Mouse (Mus musculus) kidney, postnatal 36 days (tissue): ENCODE results near the gene Hist1h2bq.
"Not testable (repeated sequence)": the region's sequence is repeated elsewhere in the genome, so short reads cannot be mapped to it uniquely, and the experiment has no call there.

Experiments
- DNase-seq, 2 experiments: peaks; one replicate each; pipeline ENCODE4 v3.0.0; 2021 to 2022; ENCODE audit warnings: mixed read lengths in 2 of 2

The Hist1h2bq gene

DNA sequence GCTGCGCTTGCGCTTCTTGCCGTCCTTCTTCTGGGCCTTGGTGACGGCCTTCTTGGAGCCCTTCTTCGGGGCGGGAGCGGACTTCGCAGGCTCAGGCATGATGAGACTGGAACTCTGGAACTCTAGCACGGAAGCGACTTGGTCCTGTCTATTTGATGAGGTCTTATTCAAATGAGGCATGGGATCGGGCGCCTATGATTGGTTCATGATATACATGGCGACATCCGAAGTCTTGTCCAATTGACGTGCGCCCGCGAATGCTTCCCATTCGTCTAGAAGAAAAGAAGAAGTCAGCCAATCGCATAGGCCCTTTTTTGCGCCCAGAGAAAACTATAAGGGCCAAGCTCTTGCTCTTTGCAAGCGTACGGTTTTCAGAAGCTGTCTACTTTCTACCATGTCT lies at the start of gene Hist1h2bq, which contains the start of gene Hist1h2ao:
Hist1h2bq (minus strand) TSS at position 125 of the 400 bp plus-strand sequence.
Hist1h2ao (plus strand) TSS at position 393 of the 400 bp plus-strand sequence.
- not testable (repeated sequence) for DNase-seq

DNA sequence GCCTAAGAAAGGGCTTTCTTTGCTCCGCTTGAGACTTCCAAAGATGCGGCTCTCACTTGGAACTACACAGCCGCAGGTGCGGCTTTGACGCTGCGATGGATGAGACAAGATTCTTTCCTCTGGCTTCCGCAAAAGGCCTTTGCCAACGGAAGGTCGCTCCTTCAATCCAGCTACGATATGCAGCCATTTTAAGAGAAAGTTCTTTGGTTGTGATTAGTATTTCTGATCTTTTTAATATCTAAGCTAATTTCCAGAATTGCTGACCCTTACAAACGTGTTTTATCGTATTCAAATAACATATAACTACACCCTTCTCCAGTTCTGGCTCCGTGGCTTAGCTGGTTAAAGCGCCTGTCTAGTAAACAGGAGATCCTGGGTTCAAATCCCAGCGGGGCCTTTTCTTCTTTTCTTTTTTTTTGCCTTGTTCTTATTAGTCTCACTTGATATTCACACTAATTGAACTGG lies 45.7 kb upstream of the Hist1h2bq start:
- DNase-seq, result peak; percentile 20 to 33

DNA sequence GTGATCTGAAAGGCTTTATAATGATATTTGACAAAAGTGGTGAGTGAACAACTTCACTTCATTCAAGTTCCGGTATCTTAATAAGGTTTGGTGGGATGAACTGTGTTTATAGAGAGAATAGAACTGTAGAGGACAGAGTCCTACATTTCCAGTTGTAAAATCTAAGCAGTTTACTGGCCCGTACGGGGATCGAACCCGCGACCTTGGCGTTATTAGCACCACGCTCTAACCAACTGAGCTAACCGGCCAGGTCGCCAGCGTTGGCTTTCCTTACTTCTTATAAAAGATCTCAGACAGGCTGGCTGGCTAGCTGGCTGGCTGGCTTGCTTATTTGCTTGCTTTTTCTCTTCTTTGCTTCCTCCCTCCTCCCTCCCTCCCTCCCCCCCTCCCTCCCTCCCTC lies 45.1 kb upstream of the Hist1h2bq start:
- peak; percentile 59 to 76 for DNase-seq

DNA sequence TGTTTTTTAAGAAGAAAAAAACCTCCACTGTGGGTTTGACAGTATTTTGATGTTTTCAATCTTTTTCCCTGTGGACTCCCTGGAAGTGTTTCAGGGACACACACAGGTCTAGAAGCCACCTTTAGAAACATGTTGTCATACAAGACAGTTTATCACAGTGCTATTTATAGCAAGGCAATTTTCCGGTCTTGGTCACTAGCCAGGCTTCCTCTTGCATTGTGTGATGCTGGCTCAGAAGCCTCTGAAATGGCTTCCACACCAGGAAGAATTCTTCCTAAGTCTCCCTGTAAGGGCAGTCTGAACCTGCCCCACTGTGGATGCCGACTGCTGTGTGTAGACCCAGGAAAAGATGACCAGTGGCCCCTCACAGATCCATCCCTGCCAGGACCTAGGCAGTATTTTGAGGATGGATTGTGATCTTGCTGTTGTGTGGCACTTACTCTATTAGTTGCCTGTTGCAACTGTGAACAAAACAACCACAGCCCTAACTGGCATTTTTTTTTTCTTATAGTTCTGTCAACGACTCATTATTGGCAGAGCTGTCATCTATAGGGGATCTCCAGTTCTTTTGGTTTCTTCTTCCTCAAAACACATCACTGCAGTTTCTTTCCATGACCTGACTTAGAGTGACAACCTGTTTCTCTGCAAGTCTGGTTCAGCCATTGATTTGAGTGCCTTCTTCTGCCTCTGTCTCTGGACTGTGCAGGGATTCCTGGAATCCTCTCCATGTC lies 42.4 kb upstream of the Hist1h2bq start:
- peak; percentile 5 to 31 for DNase-seq

DNA sequence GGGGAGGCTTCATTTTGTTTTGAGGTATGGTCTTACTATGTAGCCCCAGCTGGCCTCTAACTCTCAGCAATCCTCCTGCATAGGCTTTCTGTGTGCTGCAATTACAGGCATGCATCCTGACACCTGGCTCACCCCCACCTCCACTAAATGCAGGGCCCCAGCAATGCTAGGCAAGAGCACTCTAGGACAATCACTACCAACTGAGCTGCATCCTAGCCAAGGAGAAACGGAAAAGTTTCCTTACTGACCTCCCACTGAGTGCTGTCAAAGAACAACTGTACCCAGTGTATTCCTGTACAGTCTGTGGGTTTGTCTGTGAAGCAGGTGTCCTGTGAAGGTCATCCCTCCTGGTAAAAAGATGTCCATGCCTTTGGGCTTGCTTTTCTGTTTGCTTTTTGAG lies 40.7 kb upstream of the Hist1h2bq start:
- not testable (repeated sequence) for DNase-seq

DNA sequence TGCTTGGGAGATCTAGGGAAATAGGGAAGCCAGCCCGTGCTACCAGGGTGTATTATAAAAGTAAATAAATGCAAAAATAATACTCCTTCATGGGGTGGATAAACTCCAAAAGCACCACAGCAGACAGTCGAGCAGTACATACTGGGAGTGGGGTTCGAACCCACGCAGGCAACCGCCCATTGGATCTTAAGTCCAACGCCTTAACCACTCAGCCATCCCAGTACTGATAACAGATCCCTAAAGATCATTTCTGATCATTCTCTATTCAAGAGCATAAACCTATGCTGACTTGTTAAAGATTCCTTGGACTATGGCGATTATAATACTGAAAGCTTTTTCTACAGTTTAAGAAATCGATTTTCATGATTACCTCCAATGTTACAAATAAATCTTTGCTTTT lies 37.9 kb upstream of the Hist1h2bq start:
- DNase-seq, result no peak

DNA sequence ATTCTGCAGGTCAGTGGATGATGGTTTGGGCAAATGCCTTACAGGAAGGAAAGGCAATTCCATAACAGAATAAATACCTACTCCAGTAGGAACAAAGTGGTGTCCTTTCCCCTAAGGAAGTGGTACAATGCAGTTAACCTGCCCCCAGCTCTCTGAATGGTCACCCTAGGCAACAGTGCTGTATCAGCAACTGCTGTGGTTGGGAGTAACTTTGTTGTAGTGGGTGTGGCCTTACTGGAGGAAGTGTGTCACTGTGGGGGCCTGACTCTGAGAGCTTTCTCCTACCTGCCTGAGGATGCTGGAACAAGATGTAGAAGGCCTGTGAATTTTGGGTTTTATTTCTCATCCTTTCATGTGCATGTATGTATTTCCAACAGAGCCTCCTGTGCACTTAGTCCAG lies 36.4 kb upstream of the Hist1h2bq start:
- not testable (repeated sequence) for DNase-seq

DNA sequence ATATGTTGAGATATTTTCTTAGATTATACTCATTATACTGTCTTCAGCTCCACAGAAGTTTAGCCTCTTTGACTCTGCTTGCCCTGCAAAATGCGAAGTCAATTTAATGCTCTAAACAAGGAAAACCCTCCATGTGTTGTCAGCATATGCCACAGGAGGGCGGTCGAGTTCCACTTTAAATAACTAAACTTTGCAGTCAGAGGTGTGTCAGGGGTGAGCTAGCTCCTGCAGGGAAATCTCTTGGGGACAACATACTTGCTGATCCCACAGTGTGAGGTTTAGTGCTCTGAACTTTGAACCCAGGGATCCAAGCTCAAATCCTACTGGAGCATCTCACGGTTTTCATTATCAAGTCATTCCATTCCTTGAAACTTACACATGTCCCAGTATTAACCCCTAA lies 30.5 kb upstream of the Hist1h2bq start:
- not testable (repeated sequence) for DNase-seq

DNA sequence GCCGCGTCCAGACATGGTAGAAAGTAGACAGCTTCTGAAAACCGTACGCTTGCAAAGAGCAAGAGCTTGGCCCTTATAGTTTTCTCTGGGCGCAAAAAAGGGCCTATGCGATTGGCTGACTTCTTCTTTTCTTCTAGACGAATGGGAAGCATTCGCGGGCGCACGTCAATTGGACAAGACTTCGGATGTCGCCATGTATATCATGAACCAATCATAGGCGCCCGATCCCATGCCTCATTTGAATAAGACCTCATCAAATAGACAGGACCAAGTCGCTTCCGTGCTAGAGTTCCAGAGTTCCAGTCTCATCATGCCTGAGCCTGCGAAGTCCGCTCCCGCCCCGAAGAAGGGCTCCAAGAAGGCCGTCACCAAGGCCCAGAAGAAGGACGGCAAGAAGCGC lies 23.5 kb upstream of the Hist1h2bq start, which contains the start of the genes Hist1h2ap and Hist1h2br:
Hist1h2ap (minus strand) TSS at position 47 of the 400 bp plus-strand sequence.
Hist1h2br (plus strand) TSS at position 283 of the 400 bp plus-strand sequence.
- DNase-seq, result not testable (repeated sequence)

DNA sequence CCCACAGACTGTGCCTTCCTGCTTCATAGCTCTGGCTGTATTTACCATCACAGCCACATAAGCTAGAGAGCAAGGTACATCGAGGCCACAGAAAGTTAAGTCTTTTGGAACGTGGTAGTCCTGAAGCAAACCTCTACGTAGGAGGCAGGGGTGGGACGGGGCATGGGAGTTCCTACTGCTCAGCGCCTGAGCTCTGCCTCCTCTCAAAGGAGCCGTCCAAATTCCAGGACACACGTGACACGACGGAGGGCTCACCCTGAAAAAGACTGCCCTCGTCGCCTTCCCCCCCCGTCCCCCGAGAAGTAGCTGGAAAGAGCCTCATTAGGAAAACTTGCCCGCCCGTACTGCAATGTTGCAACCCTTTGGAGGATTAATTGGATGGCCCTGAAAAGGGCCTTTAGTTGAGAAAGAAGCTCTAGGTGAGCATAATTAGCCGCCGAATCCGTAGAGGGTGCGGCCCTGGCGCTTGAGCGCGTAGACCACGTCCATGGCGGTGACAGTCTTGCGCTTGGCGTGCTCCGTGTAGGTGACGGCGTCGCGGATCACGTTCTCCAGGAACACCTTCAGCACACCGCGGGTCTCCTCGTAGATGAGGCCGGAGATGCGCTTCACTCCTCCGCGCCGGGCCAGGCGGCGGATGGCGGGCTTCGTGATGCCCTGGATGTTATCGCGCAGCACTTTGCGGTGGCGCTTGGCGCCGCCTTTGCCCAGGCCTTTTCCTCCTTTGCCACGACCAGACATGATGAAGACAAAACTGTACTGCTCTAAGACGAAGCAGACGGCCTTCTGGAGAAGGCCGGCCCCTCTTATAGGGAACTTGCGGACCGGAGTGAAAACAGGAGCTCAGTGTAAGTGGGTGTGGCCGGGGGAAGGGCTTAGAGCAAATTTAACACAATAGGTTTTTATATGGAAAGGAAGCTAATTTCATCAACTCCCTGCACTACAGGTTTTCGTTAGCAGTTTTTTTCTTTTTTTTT lies 21.7 kb upstream of the Hist1h2bq start, which contains the start of gene Hist1h4n:
Hist1h4n (minus strand) TSS at position 779 of the 977 bp plus-strand sequence.
- peak; percentile 5 to 8 for DNase-seq

DNA sequence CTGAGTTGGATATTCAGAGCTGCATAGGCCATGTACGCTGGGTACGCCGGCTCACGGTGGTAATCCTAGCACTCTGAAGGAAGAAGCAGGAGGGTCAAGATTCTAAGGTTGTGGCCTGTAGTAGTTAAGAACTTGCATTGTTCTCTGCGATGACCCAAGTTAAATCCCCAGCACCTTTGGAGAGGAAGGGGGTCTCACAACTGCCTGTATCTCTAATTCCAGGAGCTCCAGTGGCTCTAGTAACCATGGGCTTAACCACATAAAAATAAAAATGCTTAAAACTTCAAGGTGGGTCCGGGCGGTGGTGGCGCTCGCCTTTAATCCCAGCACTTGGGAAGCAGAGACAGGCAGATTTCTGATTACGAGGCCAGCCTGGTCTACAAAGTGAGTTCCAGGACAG lies 20.3 kb upstream of the Hist1h2bq start:
- no peak for DNase-seq

DNA sequence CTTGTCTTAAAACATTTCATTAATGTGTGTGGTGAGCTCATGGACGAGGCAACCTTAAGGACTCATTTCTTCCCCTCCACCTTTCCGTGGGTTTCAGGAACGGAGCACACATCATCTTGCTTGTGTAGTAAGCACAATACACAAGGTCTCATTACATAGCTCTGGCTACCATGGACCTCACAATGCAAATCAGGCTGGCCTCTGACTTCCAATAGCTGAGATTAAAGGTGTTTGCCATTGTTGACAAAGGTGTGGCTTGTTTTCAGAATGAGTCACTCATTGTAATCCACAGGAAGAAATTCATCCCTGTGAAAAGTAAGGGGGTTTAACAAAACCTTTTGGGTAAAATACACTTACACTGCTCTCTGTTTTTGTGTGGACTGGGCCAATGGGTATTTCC lies 18.5 kb upstream of the Hist1h2bq start:
- DNase-seq, result no peak

DNA sequence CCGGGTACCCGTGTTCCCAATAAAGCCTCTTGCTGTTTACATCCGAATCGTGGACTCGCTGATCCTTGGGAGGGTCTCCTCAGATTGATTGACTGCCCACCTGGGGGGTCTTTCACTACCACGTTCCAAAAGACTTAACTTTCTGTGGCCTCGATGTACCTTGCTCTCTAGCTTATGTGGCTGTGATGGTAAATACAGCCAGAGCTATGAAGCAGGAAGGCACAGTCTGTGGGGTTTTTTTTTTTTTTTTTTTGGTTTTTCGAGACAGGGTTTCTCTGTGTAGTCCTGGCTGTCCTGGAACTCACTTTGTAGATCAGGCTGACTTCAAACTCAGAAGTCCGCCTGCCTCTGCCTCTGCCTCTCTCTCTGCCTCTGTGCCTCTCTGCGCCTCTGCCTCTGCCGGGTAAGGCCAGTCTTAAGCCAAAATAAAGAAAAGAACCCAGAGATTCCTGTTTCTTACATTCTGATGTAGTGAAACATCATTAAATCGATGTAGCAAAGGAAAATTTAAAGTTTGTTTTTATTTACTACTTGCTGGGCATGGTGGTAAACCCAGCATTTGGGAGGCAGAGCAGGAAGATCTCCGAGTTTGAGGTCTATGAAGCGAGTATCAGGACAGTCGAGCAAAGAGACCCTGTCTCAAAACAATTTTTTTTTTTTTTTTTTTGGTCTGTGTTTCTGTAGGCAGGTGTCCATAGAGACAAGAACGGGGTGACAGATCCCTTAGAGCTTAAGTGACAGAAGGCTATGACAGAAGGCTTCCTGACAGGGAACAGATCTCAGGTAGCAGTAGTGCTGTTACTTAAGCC lies 10.3 kb upstream of the Hist1h2bq start:
- not testable (repeated sequence) for DNase-seq

DNA sequence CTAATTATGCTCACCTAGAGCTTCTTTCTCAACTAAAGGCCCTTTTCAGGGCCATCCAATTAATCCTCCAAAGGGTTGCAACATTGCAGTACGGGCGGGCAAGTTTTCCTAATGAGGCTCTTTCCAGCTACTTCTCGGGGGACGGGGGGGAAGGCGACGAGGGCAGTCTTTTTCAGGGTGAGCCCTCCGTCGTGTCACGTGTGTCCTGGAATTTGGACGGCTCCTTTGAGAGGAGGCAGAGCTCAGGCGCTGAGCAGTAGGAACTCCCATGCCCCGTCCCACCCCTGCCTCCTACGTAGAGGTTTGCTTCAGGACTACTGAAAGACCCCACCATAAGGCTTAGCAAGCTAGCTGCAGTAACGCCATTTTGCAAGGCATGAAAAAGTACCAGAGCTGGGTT lies 2.1 kb upstream of the Hist1h2bq start:
- DNase-seq, result not testable (repeated sequence)

DNA sequence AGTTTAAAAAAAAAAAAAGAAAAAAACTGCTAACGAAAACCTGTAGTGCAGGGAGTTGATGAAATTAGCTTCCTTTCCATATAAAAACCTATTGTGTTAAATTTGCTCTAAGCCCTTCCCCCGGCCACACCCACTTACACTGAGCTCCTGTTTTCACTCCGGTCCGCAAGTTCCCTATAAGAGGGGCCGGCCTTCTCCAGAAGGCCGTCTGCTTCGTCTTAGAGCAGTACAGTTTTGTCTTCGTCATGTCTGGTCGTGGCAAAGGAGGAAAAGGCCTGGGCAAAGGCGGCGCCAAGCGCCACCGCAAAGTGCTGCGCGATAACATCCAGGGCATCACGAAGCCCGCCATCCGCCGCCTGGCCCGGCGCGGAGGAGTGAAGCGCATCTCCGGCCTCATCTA lies 1.5 kb upstream of the Hist1h2bq start, which contains the start of gene Hist1h4m:
Hist1h4m (plus strand) TSS at position 208 of the 400 bp plus-strand sequence.
- peak; percentile 28 to 44 for DNase-seq

DNA sequence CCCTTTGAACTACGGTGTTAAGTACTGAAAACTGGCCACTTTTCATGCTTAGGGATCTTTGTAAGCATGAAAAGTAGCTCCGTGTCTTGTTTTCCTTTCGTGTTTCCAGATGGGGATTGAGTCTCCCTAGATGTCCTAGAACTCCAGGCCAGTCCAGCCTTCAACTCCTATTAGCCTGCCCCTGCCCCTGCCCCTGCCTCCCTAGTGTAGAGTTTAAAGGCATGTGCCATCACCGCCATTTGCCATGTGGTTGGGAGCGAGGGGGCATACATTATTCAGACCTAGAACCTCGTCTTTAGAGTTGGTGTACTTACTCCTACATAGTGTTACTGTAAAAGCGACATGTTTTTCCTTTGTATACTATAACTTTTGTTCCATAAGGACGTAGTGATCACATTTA lies 1.1 kb upstream of the Hist1h2bq start:
- DNase-seq, result not testable (repeated sequence)

DNA sequence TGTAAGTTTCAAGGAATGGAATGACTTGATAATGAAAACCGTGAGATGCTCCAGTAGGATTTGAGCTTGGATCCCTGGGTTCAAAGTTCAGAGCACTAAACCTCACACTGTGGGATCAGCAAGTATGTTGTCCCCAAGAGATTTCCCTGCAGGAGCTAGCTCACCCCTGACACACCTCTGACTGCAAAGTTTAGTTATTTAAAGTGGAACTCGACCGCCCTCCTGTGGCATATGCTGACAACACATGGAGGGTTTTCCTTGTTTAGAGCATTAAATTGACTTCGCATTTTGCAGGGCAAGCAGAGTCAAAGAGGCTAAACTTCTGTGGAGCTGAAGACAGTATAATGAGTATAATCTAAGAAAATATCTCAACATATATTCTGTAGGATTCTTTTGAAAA lies 6.9 kb downstream of the Hist1h2bq start:
- not testable (repeated sequence) for DNase-seq

DNA sequence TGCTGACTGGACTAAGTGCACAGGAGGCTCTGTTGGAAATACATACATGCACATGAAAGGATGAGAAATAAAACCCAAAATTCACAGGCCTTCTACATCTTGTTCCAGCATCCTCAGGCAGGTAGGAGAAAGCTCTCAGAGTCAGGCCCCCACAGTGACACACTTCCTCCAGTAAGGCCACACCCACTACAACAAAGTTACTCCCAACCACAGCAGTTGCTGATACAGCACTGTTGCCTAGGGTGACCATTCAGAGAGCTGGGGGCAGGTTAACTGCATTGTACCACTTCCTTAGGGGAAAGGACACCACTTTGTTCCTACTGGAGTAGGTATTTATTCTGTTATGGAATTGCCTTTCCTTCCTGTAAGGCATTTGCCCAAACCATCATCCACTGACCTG lies 12.8 kb downstream of the Hist1h2bq start:
- not testable (repeated sequence) for DNase-seq

DNA sequence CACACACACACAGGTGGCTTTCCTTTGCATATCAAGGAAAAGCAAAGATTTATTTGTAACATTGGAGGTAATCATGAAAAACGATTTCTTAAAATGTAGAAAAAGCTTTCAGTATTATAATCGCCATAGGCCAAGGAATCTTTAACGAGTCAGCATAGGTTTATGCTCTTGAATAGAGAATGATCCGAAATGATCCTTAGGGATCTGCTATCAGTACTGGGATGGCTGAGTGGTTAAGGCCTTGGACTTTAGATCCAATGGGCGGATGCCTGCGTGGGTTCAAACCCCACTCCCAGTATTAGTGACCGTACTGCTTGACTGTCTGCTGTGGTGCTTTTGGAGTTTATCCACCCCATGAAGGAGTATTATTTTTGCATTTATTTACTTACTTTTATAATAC lies 14.4 kb downstream of the Hist1h2bq start:
- no peak for DNase-seq

DNA sequence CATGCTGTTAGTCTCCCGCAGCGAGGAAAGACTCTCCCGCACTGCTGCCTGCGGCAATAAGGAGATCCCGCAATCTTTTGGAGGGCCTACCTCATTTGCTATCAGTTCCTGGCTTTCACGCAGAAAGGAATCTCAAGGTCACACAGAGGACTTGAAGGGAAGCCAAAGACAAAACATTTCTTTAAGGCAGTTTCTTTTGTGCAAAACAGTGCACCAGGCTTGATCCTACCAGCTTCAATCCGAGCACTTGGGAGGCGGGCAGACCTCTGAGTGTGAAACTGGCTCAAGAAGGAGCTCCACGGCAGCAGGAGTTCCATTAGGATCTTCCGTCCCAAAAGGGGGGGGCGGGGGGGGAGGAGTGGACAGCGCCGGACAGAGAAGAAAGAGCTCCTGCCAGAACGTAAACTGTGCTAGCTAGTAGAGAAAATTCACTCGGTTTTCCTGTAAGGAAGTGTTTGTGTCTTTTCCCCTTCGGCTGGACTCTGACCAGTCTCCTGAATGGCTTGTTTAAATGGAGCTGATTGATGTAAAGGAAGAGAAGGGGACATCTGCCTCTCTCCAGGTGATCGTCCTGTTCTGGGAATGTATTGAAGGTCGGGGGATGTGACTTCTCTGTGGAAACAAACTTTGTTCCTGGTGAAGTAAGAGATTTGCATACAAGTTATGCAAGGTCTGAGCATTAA lies 19.3 kb downstream of the Hist1h2bq start:
- DNase-seq, result no peak

DNA sequence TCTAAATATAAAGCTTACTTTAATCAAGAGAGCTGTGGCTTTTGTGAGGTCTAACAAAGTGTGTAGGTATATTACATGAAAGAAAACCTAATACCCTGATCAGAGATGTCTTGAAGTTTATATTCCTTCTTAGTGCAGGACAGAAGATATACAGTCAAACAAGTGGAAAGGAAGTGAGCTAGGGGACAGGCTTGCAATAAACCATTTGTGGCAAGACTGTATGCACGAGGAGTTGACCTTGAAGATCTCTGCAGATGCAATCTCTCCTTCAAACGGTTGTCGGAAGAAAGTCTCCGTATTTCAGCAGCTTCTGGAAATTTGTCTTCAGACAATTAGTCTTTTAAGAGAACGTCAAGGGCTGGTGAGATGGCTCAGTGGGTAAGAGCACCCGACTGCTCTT lies 20.1 kb downstream of the Hist1h2bq start:
- DNase-seq, result no peak
